Mouse (Mus musculus): ENCODE results near the gene Gm42906.

Gm42906 gene

GRCm38 (mm10) chr5:151188659-151189058 lies 239.3 kb downstream of the Gm42906 start:
- no peak for DNase-seq (ENCODE audit: low read depth)

DNA sequence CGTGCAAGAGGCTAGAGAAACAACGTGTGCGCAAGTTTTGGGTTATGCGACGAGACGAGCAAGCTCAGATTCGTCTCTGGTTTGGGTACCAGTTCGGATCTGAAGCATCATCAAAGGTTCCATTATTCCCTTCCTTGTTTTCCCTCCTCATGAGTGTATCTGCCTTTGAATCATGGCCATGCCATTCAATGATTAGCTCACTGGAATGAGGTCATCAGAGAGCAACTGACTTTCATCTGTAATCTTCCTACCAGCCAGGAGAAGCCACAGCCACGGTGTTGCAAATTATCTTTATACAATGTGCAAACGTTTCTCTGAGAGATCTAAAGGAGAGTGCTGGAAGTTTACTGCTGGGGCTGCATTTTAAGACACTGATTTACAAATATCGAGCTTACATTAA lies 240.6 kb downstream of the Gm42906 start:
- no peak for DNase-seq (ENCODE audit: low read depth)

- no peak for DNase-seq (ENCODE audit: low read depth)
Observed at GRCm38 (mm10) chr5:151185286-151185856, 242.6 kb downstream of the Gm42906 start.

DNA sequence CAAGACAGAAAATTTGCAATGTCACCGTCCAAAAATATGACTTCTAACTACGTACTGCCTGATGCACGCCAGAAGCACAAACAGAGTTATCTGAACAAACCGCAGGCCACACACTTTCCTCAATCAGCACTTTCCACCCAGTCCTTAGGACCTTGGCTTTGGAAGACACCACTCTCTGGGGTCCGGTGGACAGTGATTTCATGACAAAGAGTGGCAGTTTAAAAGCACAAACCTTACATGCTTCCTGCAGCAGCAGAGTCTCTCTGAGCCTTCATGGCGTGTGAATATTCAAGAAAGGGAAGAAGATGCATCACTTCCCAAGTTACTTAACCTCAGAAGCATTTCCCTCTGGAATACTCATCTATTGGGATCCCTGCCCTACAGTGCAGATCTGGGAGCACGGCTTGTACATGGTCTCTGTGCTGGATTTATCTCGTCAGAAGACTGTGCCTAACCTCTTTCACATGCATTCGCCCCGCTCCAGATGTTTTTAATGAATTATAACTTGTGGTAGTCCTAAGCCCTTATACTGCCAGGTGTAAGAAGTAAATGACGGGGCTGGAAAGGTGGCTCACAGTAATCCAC lies 244.2 kb downstream of the Gm42906 start:
- no peak for DNase-seq (ENCODE audit: low read depth)

DNA sequence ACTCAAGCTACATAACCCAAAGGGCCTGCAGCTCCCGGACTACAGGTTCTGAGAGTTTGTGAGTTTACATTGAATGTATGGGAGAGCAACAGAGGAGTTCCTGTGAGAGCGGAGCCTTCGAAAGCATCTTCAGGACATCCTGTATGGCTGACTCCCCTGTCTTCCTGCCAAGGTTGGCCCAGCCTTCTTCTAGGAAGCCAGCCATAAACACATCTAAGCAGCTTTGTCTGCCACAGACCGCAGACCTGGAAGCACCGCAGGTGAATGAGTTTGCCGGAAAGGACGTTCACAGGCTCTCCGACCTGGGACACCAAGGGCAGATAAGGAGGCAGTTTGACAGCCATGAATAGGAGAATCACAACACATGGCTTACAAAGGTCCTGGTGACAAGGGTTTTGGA lies 246.7 kb downstream of the Gm42906 start:
- DNase-seq (ENCODE audit: low read depth), result no peak

- no peak for DNase-seq (ENCODE audit: low read depth)
Observed at GRCm38 (mm10) chr5:151180176-151180785, 247.7 kb downstream of the Gm42906 start.

GRCm38 (mm10) chr5:151177171-151177570 lies 250.8 kb downstream of the Gm42906 start:
- DNase-seq (ENCODE audit: low read depth), result no peak

DNA sequence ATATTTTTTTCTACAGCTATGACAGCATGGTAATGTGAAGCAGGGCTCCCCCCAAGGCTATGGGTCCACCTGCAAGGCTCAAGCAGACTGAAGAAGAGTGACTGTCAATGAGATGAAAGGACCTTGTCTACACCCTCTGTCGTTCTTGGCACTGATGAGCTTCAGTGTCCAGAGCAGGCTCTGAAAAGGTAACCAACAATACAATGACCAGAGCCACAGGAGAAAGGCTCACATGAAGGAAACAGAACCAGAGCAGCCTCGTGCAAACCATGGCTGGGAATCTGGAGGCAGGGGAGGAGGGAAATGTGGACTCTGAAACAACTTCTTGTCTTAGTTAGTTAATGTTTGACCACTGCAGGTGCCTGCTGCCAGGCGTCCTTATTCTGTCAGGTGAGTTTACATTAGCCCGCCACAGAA lies 252.1 kb downstream of the Gm42906 start:
- DNase-seq (ENCODE audit: low read depth), result no peak

- DNase-seq (ENCODE audit: low read depth), result no peak
Observed at GRCm38 (mm10) chr5:151174485-151175460, 253.2 kb downstream of the Gm42906 start.

DNA sequence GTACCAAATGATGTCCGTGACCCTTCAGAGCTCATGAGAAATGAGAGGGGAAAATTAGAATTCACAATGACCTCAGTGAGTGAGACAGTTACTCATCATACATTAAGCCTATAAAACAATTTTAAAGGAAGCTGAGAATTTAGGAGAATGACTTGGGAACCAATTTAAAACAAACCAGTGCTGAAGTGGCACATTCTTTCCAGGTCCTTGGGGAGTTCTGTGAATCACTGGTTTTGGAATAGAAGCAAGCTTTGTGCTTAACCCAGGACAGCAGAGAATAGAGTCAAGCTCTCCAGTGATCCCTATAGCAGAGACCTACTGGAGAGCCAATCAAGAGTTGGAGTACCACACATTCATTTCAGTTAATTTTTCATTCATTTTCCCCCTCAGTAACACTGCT lies 254.2 kb downstream of the Gm42906 start:
- DNase-seq (ENCODE audit: low read depth), result no peak

DNA sequence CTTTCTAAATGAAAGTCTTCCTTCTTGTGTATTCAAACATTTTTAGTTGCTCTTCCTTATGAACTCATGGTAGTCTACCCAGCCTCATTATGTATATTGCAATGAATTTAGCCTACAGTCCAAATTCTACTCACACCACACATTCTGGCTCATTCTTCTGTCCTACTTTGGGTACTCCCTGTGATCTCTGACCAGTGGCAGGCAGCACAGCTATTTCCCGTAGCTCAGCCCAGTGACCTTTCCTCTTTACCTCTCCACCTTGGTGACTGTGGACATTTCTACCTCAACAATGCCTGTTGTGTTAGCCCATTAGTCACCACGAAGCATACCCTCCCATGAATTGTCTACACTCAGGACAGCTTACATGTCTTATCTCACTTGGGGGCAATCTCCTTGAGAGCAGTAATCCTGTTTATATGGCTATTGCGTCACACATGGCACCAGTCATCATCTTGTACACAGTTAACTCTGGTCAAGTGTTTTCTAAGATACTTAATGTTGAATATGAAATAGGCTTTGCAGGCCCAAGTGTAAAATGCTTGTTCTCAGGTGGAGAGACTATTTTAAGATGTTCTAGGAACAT lies 257.7 kb downstream of the Gm42906 start:
- DNase-seq (ENCODE audit: low read depth), result no peak

- DNase-seq (ENCODE audit: low read depth), result no peak
Observed at GRCm38 (mm10) chr5:151168191-151168590, 259.8 kb downstream of the Gm42906 start.

DNA sequence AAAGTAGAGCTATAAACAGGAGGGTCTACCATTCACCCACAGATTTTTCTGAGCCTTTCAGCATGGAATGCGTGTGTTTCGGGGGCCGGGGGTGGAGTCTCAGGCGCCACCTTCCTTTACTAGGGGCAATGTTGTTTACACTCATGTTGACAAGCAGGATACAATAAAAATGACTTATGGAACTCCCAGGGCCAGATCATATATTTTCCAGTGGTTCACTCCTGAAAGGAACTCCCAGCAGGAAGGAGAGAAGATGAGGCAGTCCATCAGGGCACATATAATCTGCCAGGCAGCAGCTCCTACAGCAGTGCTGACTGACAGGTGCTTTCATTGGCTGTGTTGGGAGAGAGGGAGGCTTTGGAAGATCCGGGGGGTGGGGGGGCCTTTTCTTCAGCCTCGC lies 260.3 kb downstream of the Gm42906 start:
- DNase-seq (ENCODE audit: low read depth), result no peak

DNA sequence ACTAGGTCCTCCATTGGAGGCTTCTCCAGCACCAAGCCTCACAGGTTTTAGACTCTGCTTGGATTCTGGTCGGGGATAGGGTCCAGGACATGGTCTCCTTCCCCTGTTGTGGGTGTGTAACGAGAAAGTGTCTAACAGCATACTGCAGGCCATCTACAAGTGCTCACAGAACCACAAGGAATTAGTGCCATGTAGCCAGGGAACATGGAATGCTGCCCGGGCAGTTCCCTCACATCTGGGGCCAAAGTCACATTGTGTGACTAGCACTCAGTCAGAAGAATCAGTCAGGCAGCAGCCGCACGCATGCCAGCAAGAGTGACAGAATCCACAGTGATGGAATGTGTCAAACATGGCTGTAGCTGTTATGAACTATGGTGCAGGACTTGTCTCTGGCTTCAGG lies 261.7 kb downstream of the Gm42906 start:
- no peak for DNase-seq (ENCODE audit: low read depth)

DNA sequence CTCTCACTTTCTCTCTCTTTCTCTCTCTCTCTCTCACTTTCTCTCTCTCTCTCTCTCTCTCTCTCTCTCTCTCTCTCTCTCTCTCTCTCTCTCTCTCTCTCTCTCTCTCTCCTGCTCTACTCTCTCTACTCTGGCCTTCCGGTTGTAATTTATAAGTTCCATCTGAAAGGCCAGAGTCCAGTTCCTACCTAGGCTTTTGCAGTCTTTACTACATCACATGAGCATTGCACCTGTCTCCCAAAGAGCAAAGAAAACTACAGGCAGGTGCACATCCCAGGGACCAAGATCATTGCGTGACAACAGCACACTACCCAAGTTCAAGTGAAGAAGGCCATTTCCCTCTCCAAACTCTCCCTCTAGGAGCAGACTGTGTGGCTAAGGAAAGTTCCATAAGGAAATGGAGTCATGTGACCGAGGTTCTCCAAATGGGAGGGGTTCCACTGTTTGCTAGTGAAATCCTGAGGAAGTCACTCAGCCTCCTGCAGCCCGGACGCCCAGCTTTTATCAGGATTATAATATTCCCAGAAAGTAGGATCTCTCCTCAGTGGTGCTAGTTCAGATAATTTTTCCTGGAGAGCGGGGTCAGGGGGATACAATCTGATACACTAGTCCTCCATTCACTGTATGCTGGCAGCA lies 262.5 kb downstream of the Gm42906 start:
- DNase-seq (ENCODE audit: low read depth), result no peak

DNA sequence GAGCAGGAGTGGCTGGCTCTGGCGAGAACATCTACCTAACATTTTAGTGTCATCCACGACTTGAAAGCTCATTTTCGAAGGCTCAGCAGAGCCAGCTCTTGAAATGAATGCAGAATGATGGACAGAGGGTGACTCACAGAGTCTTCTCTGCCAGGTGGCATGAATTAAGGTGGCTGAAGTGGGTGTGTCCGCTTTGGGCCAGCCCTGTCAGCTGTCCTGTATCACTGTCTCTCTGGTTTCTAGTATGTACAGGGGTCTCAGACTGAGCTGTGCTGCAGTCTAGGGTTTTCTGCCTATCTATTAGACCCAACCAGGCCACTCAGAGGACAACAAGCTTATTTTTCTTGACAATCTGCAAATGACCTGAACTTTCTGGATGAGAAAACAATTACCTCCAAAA lies 263.1 kb downstream of the Gm42906 start:
- no peak for DNase-seq (ENCODE audit: low read depth)

GRCm38 (mm10) chr5:151162642-151163041 lies 265.3 kb downstream of the Gm42906 start:
- no peak for DNase-seq (ENCODE audit: low read depth)

GRCm38 (mm10) chr5:151155247-151155646 lies 272.7 kb downstream of the Gm42906 start:
- DNase-seq (ENCODE audit: low read depth), result no peak

GRCm38 (mm10) chr5:151154780-151155179 lies 273.2 kb downstream of the Gm42906 start:
- DNase-seq (ENCODE audit: low read depth), result no peak

- no peak for DNase-seq (ENCODE audit: low read depth)
Observed at GRCm38 (mm10) chr5:151154030-151154429, 273.9 kb downstream of the Gm42906 start.

- no peak for DNase-seq (ENCODE audit: low read depth)
Observed at GRCm38 (mm10) chr5:151151549-151151948, 276.4 kb downstream of the Gm42906 start.

- DNase-seq (ENCODE audit: low read depth), result no peak
Observed at GRCm38 (mm10) chr5:151149509-151149908, 278.5 kb downstream of the Gm42906 start.
